Mouse (Mus musculus): ENCODE results near the gene Olfr741.

The Olfr741 gene

GRCm38 (mm10) chr14:50472438-50472837 is at the start of gene Olfr741:
Gene Olfr741, plus strand, starts transcription at chr14:50472738.
- in situ Hi-C loops (cut with MboI) = no loop called here

GRCm38 (mm10) chr14:50445245-50445644 is 27.3 kb upstream of the Olfr741 start, which contains the start of gene Olfr740:
Gene Olfr740, plus strand, starts transcription at chr14:50445545.
- in situ Hi-C loops (cut with MboI) = no loop called here

- in situ Hi-C loops (cut with MboI) = no loop called here
Measured at GRCm38 (mm10) chr14:50478406-50478805, 5.9 kb downstream of the Olfr741 start.

- in situ Hi-C loops (cut with MboI) = no loop called here
Measured at GRCm38 (mm10) chr14:50503300-50503699, 30.8 kb downstream of the Olfr741 start, which contains the start of gene Olfr742. Gene Olfr742, plus strand, starts transcription at chr14:50503600.

- in situ Hi-C loops (cut with MboI) = no loop called here
Measured at GRCm38 (mm10) chr14:50521539-50521938, 49.0 kb downstream of the Olfr741 start, which contains the start of gene Olfr743. Gene Olfr743, plus strand, starts transcription at chr14:50521839.
